8 mouse cellular contexts compared by ENCODE assay signal in genomic region chr1:36919728-36920127, GRCm38 (mm10). TPM values are rescaled to one million over a fixed set of nuclear protein-coding genes. Genes with fewer than 3 reads are reported as not detected.
A peak's percentile ranks its signal among the peaks of the same experiment; 100 is the strongest.
DNase-seq lines count a peak whose midpoint lies in the region; ATAC-seq and TF ChIP-seq lines count a peak whose summit lies in the region.

No protein-coding gene starts in this region.

- no peak for TF ChIP-seq CTCF in MEL (IDR thresholded peaks at IDR 0.05 in 2 of 3, conservative IDR thresholded peaks at IDR 0.05 in 1 of 3; ENCODE audit: control insufficient read depth in 1 of 3, insufficient read depth in 1 of 3, low read depth in 2 of 3, low read length in 3 of 3, poor library complexity in 1 of 3, severe bottlenecking in 1 of 3)
- no peak for TF ChIP-seq CTCF in spleen, adult 2 months (IDR thresholded peaks at IDR 0.05; ENCODE audit: extremely low read depth, insufficient read depth, insufficient read length, insufficient replicate concordance)

- no peaks in the 10 kb centered on the region for H3K36me3 ChIP-seq in hindbrain, embryonic 10.5 days
- no peaks in the 10 kb centered on the region for H3K36me3 ChIP-seq in hindbrain, embryonic 14.5 days (replicated peaks; ENCODE audit: control insufficient read depth, insufficient read depth)
- peaks cover 0 to 87% of the 10 kb centered on the region in 2 experiments; a peak in 2 of 4 replicates for H3K36me3 ChIP-seq in MEL (ENCODE audit: control insufficient read depth in 1 of 2, insufficient read depth in 2 of 2, low read length in 2 of 2)
- H3K36me3 ChIP-seq in heart, embryonic 16.5 days (ENCODE audit: control insufficient read depth, insufficient read depth) = no peaks in the 10 kb centered on the region
- H3K36me3 ChIP-seq in spleen, adult 2 months (ENCODE audit: control insufficient read depth, insufficient read depth, low read length) = no peaks in the 10 kb centered on the region

- H3K4me3 ChIP-seq in hindbrain, embryonic 10.5 days = no peak overlapping the region
- H3K4me3 ChIP-seq in hindbrain, embryonic 14.5 days (replicated peaks; ENCODE audit: low read length) = no peak overlapping the region
- H3K4me3 ChIP-seq in MEL (ENCODE audit: control insufficient read depth in 1 of 2, insufficient read depth in 1 of 2, low read depth in 2 of 2, low read length in 2 of 2) = no peak overlapping the region
- no peak overlapping the region for H3K4me3 ChIP-seq in heart, embryonic 16.5 days (ENCODE audit: low read length)
- no peak overlapping the region for H3K4me3 ChIP-seq in spleen, adult 2 months (ENCODE audit: extremely low read depth, insufficient read depth, insufficient read length)

- H3K9ac ChIP-seq in hindbrain, embryonic 14.5 days = no peak overlapping the region
- no peak overlapping the region for H3K9ac ChIP-seq in MEL (ENCODE audit: control insufficient read depth, low read depth, low read length, poor library complexity, severe bottlenecking)
- H3K9ac ChIP-seq in heart, embryonic 16.5 days (ENCODE audit: low read length) = 0 out of 2 replicates have a peak overlapping the region, but pooled peaks have one; percentile 31

- H3K4me2 ChIP-seq in hindbrain, embryonic 14.5 days (replicated peaks) = no peak overlapping the region
- peak overlapping the region; percentile 19 for H3K4me2 ChIP-seq in heart, embryonic 16.5 days (ENCODE audit: low read depth, low read length)

- no peaks in the 10 kb centered on the region for H3K27me3 ChIP-seq in hindbrain, embryonic 10.5 days (ENCODE audit: insufficient read depth, poor library complexity, severe bottlenecking)
- H3K27me3 ChIP-seq in hindbrain, embryonic 14.5 days (ENCODE audit: control insufficient read depth, insufficient read depth, low read length) = no peaks in the 10 kb centered on the region
- no peaks in the 10 kb centered on the region for H3K27me3 ChIP-seq in MEL (ENCODE audit: control insufficient read depth in 1 of 2, insufficient read depth in 2 of 2, low read length in 2 of 2)
- H3K27me3 ChIP-seq in heart, embryonic 16.5 days (ENCODE audit: control insufficient read depth, insufficient read depth, low read length) = no peaks in the 10 kb centered on the region
- no peaks in the 10 kb centered on the region for H3K27me3 ChIP-seq in spleen, adult 2 months (ENCODE audit: control insufficient read depth, insufficient read depth, low read length)

- peak overlapping the region; percentile 35; the same call in 1 of the 2 replicates for H3K27ac ChIP-seq in hindbrain, embryonic 10.5 days
- no peak overlapping the region for H3K27ac ChIP-seq in hindbrain, embryonic 14.5 days
- peak overlapping the region; percentile 98 for H3K27ac ChIP-seq in MEL (ENCODE audit: control insufficient read depth, low read depth, low read length)
- peak overlapping the region; percentile 92 for H3K27ac ChIP-seq in heart, embryonic 16.5 days (ENCODE audit: low read length)
- H3K27ac ChIP-seq in spleen, adult 2 months (ENCODE audit: insufficient read depth, low read length) = peak overlapping the region; percentile 75

- TF ChIP-seq EP300 in MEL (IDR thresholded peaks at IDR 0.05; ENCODE audit: low read depth in 1 of 2, low read length in 2 of 2) = peak; percentile 96

- TF ChIP-seq POLR2A in MEL (IDR thresholded peaks at IDR 0.05; ENCODE audit: control insufficient read depth in 1 of 2, insufficient read depth in 1 of 2, low read depth in 1 of 2, low read length in 2 of 2, poor library complexity in 1 of 2) = no peak; a peak in 1 of 4 replicates
- TF ChIP-seq POLR2A in spleen, adult 2 months (IDR thresholded peaks at IDR 0.05; ENCODE audit: low read depth, low read length) = no peak

- H3K4me1 ChIP-seq in hindbrain, embryonic 10.5 days (replicated peaks) = peaks cover 37% of the 10 kb centered on the region
- peaks cover 36% of the 10 kb centered on the region for H3K4me1 ChIP-seq in hindbrain, embryonic 14.5 days (replicated peaks; ENCODE audit: control insufficient read depth, insufficient read depth, low read length)
- H3K4me1 ChIP-seq in MEL (ENCODE audit: control insufficient read depth in 1 of 2, insufficient read depth in 2 of 2, low read length in 2 of 2) = peaks cover 53 to 75% of the 10 kb centered on the region in 2 experiments
- H3K4me1 ChIP-seq in heart, embryonic 16.5 days (ENCODE audit: control insufficient read depth, insufficient read depth, low read length) = peaks cover 66% of the 10 kb centered on the region
- H3K4me1 ChIP-seq in spleen, adult 2 months (ENCODE audit: control insufficient read depth, insufficient read depth, insufficient read length) = peaks cover 60% of the 10 kb centered on the region

- no peaks in the 10 kb centered on the region for H3K9me3 ChIP-seq in hindbrain, embryonic 10.5 days
- no peaks in the 10 kb centered on the region for H3K9me3 ChIP-seq in hindbrain, embryonic 14.5 days (ENCODE audit: control insufficient read depth, low read length)
- H3K9me3 ChIP-seq in MEL (replicated peaks; ENCODE audit: insufficient read depth, low read length) = no peaks in the 10 kb centered on the region
- H3K9me3 ChIP-seq in heart, embryonic 16.5 days (replicated peaks; ENCODE audit: control insufficient read depth, low read length) = no peaks in the 10 kb centered on the region

- H3K79me2 ChIP-seq in MEL (ENCODE audit: control insufficient read depth, insufficient read depth, low read length, poor library complexity) = peaks cover 34% of the 10 kb centered on the region

- TF ChIP-seq RAD21 in MEL (IDR thresholded peaks at IDR 0.05; ENCODE audit: low read depth, low read length) = no peak; the same call in 1 of the 2 replicates

- 69% methylated on average over 1 of the region's 1 CpGs for WGBS in hindbrain, embryonic 10.5 days
- 72% methylated on average over 1 of the region's 1 CpGs for WGBS in hindbrain, embryonic 14.5 days
- WGBS in heart, embryonic 16.5 days = 8% methylated on average over 1 of the region's 1 CpGs
- WGBS in spleen, adult 2 months = 0% methylated on average over 1 of the region's 1 CpGs

- ATAC-seq in hindbrain, embryonic 14.5 days (ENCODE audit: low FRiP score) = no peak
- peak; percentile 46 for ATAC-seq in heart, embryonic 16.5 days (replicated peaks; ENCODE audit: extremely low read depth, insufficient read depth, low FRiP score)

- DNase-seq in hindbrain, embryonic 10.5 days (ENCODE audit: low spot score) = no peak
- DNase-seq in hindbrain, embryonic 14.5 days (ENCODE audit: low spot score) = no peak
- peak; percentile 98 for DNase-seq in MEL (ENCODE audit: low read depth, low spot score)
- DNase-seq in spleen, adult 2 months (ENCODE audit: low read depth in 1 of 2, low spot score in 2 of 2) = peak in 1 of 2 experiments; percentile 43
- DNase-seq in retina, embryonic 14.5 days (ENCODE audit: low spot score) = no peak
- no peak for DNase-seq in Muller cell, postnatal 12 days (ENCODE audit: inconsistent ontology term)
- DNase-seq in lung, postnatal 14 days = no peak

TF ChIP-seq in MEL, 35 proteins besides CTCF, POLR2A, EP300 and RAD21 (continues in another document):
- TF ChIP-seq HCFC1 (IDR thresholded peaks at IDR 0.05; ENCODE audit: low read depth, low read length) (peak; percentile 59; the same call in 1 of the 2 replicates), ETS1 (IDR thresholded peaks at IDR 0.05; ENCODE audit: low read depth, low read length) (peak; percentile 94), ZMIZ1 (IDR thresholded peaks at IDR 0.05; ENCODE audit: low read depth, low read length) (peak; percentile 91), MAX (IDR thresholded peaks at IDR 0.05; ENCODE audit: low read length) (peak; percentile 83), KAT2A (conservative IDR thresholded peaks at IDR 0.05; ENCODE audit: low read depth, low read length) (no peak), GATA1 (IDR thresholded peaks at IDR 0.05; ENCODE audit: low read depth, low read length) (peak; percentile 97), JUND (IDR thresholded peaks at IDR 0.05; ENCODE audit: low read depth, low read length) (peak; percentile 90), SIN3A (IDR thresholded peaks at IDR 0.05; ENCODE audit: low read length) (peak; percentile 97), MYC (IDR thresholded peaks at IDR 0.05; ENCODE audit: low read depth, low read length) (peak; percentile 92), MAFK (IDR thresholded peaks at IDR 0.05; ENCODE audit: borderline replicate concordance, low read depth, low read length) (peak; percentile 94), NRF1 (IDR thresholded peaks at IDR 0.05; ENCODE audit: insufficient read depth, low read depth, low read length, poor library complexity, severe bottlenecking) (no peak), MXI1 (IDR thresholded peaks at IDR 0.05; ENCODE audit: low read depth, low read length) (peak; percentile 92), CHD2 (IDR thresholded peaks at IDR 0.05; ENCODE audit: low read length) (peak; percentile 54; the same call in 1 of the 2 replicates), GABPA (IDR thresholded peaks at IDR 0.05; ENCODE audit: low read depth, low read length) (no peak), MEF2A (IDR thresholded peaks at IDR 0.05; ENCODE audit: extremely low read depth, insufficient replicate concordance, low read depth, low read length, poor library complexity, severe bottlenecking) (peak; percentile 80; the same call in 1 of the 2 replicates), BHLHE40 (IDR thresholded peaks at IDR 0.05; ENCODE audit: borderline replicate concordance, low read depth, low read length) (peak; percentile 88), ZKSCAN1 (IDR thresholded peaks at IDR 0.05; ENCODE audit: low read depth, low read length) (no peak), POLR2AphosphoS5 (IDR thresholded peaks at IDR 0.05; ENCODE audit: borderline replicate concordance, low read depth, low read length) (no peak), ELF1 (IDR thresholded peaks at IDR 0.05; ENCODE audit: low read depth, low read length) (peak; percentile 85), RCOR1 (IDR thresholded peaks at IDR 0.05; ENCODE audit: low read depth, low read length) (peak; percentile 99), ZNF384 (IDR thresholded peaks at IDR 0.05; ENCODE audit: low read depth, low read length) (peak; percentile 61; the same call in 1 of the 2 replicates), TBP (IDR thresholded peaks at IDR 0.05; ENCODE audit: low read depth, low read length) (peak; percentile 41; the same call in 1 of the 2 replicates), MAZ (IDR thresholded peaks at IDR 0.05; ENCODE audit: low read depth, low read length) (peak; percentile 88), TCF12 (IDR thresholded peaks at IDR 0.05; ENCODE audit: low read depth, low read length) (peak; percentile 98)

RNA-seq across cellular contexts. Expression of gene Tmem131, which starts 23.7 kb away (rescaled TPM):
- 11.0 and 12.7 TPM in 2 replicates for polyA plus RNA-seq in hindbrain, embryonic 10.5 days (2016; fragmentation: Nextera tagmentation; extraction: Ambion mirVana)
- polyA plus RNA-seq in hindbrain, embryonic 14.5 days (2014; fragmentation: Nextera tagmentation; extraction: Ambion mirVana) = 21.7 and 22.2 TPM in 2 replicates
- 11.4 and 12.7 TPM in 2 replicates for total RNA-seq in MEL (2012; rRNA removed)
- 100 to 1,000 TPM in 1 of 2 experiments, 10 to 100 TPM in 1; 48.8 to 196 TPM for polyA plus RNA-seq in MEL (2012; ENCODE audit: insufficient read depth in 1 of 2, insufficient read length in 2 of 2, low read depth in 1 of 2, low replicate concordance in 2 of 2, missing spikeins in 1 of 2)
- polyA plus RNA-seq in heart, embryonic 16.5 days (2015; fragmentation: Nextera tagmentation; extraction: Ambion mirVana) = 8.9 and 9.0 TPM in 2 replicates
- polyA plus RNA-seq in spleen, adult 2 months (2012; rRNA removed) = 23.7 and 26.5 TPM in 2 replicates
